Mouse (Mus musculus): ENCODE measurements around the gene AI597479.
"Not testable (repeated sequence)": the region's sequence is repeated elsewhere in the genome, so short reads cannot be mapped to it uniquely, and the experiment has no call there.

AI597479 gene

GRCm38 (mm10) chr1:43124726-43125125 lies 26.2 kb downstream of the AI597479 start:
- DNase-seq (ENCODE audit: low spot score) = no peak

GRCm38 (mm10) chr1:43127196-43127595 lies 28.7 kb downstream of the AI597479 start:
- no peak for DNase-seq (ENCODE audit: low spot score)

- no peak for DNase-seq (ENCODE audit: low spot score)
These were observed 29.5 kb downstream of the AI597479 start for GRCm38 (mm10) chr1:43127820-43128610.

- no peak for DNase-seq (ENCODE audit: low spot score)
These were observed 31.9 kb downstream of the AI597479 start for GRCm38 (mm10) chr1:43130219-43130981.

GRCm38 (mm10) chr1:43131591-43131990 lies 33.1 kb downstream of the AI597479 start:
- DNase-seq (ENCODE audit: low spot score) = no peak

GRCm38 (mm10) chr1:43136488-43137029 lies 38.0 kb downstream of the AI597479 start:
- DNase-seq (ENCODE audit: low spot score) = not testable (repeated sequence)

GRCm38 (mm10) chr1:43137334-43137733 lies 38.8 kb downstream of the AI597479 start:
- no peak for DNase-seq (ENCODE audit: low spot score)

GRCm38 (mm10) chr1:43138268-43138812 lies 39.8 kb downstream of the AI597479 start:
- DNase-seq (ENCODE audit: low spot score) = no peak

GRCm38 (mm10) chr1:43139587-43140266 lies 41.2 kb downstream of the AI597479 start:
- peak; percentile 78 for DNase-seq (ENCODE audit: low spot score)

- DNase-seq (ENCODE audit: low spot score) = no peak
These were observed 43.0 kb downstream of the AI597479 start for GRCm38 (mm10) chr1:43141555-43141961.

GRCm38 (mm10) chr1:43142849-43143248 lies 44.3 kb downstream of the AI597479 start:
- no peak for DNase-seq (ENCODE audit: low spot score)

GRCm38 (mm10) chr1:43143284-43143683 lies 44.8 kb downstream of the AI597479 start:
- no peak for DNase-seq (ENCODE audit: low spot score)

- no peak for DNase-seq (ENCODE audit: low spot score)
These were observed 45.3 kb downstream of the AI597479 start for GRCm38 (mm10) chr1:43143791-43144190.

GRCm38 (mm10) chr1:43144338-43144906 lies 45.9 kb downstream of the AI597479 start:
- no peak for DNase-seq (ENCODE audit: low spot score)

GRCm38 (mm10) chr1:43145388-43145787 lies 46.9 kb downstream of the AI597479 start:
- DNase-seq (ENCODE audit: low spot score) = no peak

- DNase-seq (ENCODE audit: low spot score) = no peak
These were observed 49.0 kb downstream of the AI597479 start for GRCm38 (mm10) chr1:43147474-43147873.

- DNase-seq (ENCODE audit: low spot score) = no peak
These were observed 51.7 kb downstream of the AI597479 start for GRCm38 (mm10) chr1:43150225-43150624.

GRCm38 (mm10) chr1:43152626-43153025 lies 54.1 kb downstream of the AI597479 start:
- no peak for DNase-seq (ENCODE audit: low spot score)

GRCm38 (mm10) chr1:43153538-43153937 lies 55.0 kb downstream of the AI597479 start:
- DNase-seq (ENCODE audit: low spot score) = no peak

- DNase-seq (ENCODE audit: low spot score) = no peak
These were observed 56.0 kb downstream of the AI597479 start for GRCm38 (mm10) chr1:43154491-43154890.

GRCm38 (mm10) chr1:43157907-43158306 lies 59.4 kb downstream of the AI597479 start:
- DNase-seq (ENCODE audit: low spot score) = no peak

GRCm38 (mm10) chr1:43159429-43159828 lies 60.9 kb downstream of the AI597479 start:
- no peak for DNase-seq (ENCODE audit: low spot score)
